Mouse (Mus musculus): ENCODE results near the gene Gm4175. TPM values are rescaled to one million over a fixed set of nuclear protein-coding genes. Genes with fewer than 3 reads are reported as not detected.
"Not testable (repeated sequence)": the region's sequence is repeated elsewhere in the genome, so short reads cannot be mapped to it uniquely, and the experiment has no call there.

The Gm4175 gene
- polyA plus RNA-seq (2017; shearing (Covaris generic)): not detected

- ATAC-seq: not testable (repeated sequence)
Observed at GRCm38 (mm10) chr7:21761375-21761774, at the start of gene Gm4175. Gene Gm4175 (minus strand): TSS chr7:21761475.

- not testable (repeated sequence) for ATAC-seq
Observed at GRCm38 (mm10) chr7:21796628-21797027, 35.4 kb upstream of the Gm4175 start, which contains the start of gene Gm4177. Gene Gm4177 (minus strand): TSS chr7:21796728.

Other genes starting within 250 kb of the Gm4175 start
- gene Vmn1r130, start 249.7 kb downstream of the Gm4175 start, polyA plus RNA-seq (2017; shearing (Covaris generic)): not detected
- not detected for gene Vmn1r131, start 215.4 kb downstream of the Gm4175 start, polyA plus RNA-seq (2017; shearing (Covaris generic))
- not detected for gene Vmn1r132, start 147.4 kb downstream of the Gm4175 start, polyA plus RNA-seq (2017; shearing (Covaris generic))
- gene Gm4177, start 35.3 kb upstream of the Gm4175 start, polyA plus RNA-seq (2017; shearing (Covaris generic)): not detected
- gene Vmn1r135, start 70.9 kb upstream of the Gm4175 start, polyA plus RNA-seq (2017; shearing (Covaris generic)): not detected
- gene Gm5725, start 82.8 kb upstream of the Gm4175 start, polyA plus RNA-seq (2017; shearing (Covaris generic)): not detected
- not detected for gene Gm5891, start 159.8 kb upstream of the Gm4175 start, polyA plus RNA-seq (2017; shearing (Covaris generic))
- not detected for gene Vmn1r137, start 233.1 kb upstream of the Gm4175 start, polyA plus RNA-seq (2017; shearing (Covaris generic))